Mouse (Mus musculus) left cerebral cortex, adult 2 months (tissue): ENCODE data around the gene Grin2b. TPM values are rescaled to one million over a fixed set of nuclear protein-coding genes. Genes with fewer than 3 reads are reported as not detected.
A peak's percentile ranks its signal among the peaks of the same experiment; 100 is the strongest.

Experiments used
- DNase-seq, 2 experiments: peaks; one replicate each; pipeline ENCODE4 v3.0.0; 2021 to 2022; ENCODE audit warnings: low spot score in 2 of 2, mixed read lengths in 1 of 2; ENCODE audit errors: extremely low spot score in 1 of 2
- H3K27ac ChIP-seq: fragments of 200-600 bp; 2 replicates; pipeline ENCODE4 v1.8.1; 2022
- H3K4me3 ChIP-seq: fragments of 200-600 bp; 2 replicates; pipeline ENCODE4 v1.8.1; 2022
- CTCF ChIP-seq: fragments of 200-600 bp; IDR thresholded peaks from 2 replicates; pipeline ENCODE4 v1.8.1; 2022; ENCODE audit warnings: antibody characterized with exemption, mild to moderate bottlenecking, moderate library complexity
- intact Hi-C: fragments of 180-260 bp; cut with DNase I; formaldehyde crosslinking; loops from one replicate; pipeline ENCODE4 v1.15.1; 2025
- long read RNA-seq, 2 experiments: library from polyadenylated mRNA; stranded (forward); transcript quantifications; one replicate each; pipeline ENCODE4 v2.0.0; 2021; ENCODE audit warnings: borderline mapping rate in 2 of 2
- total RNA-seq, 2 experiments: library from RNA; stranded (reverse); gene quantifications; 2 replicates each; pipeline ENCODE4 v1.2.3; 2021

Gene Grin2b
- total RNA-seq, result 100 to 1,000 TPM; 300 to 306 TPM
- long read RNA-seq, experiment 1, full-length matches to known transcripts, result 1 of 52 reads
- long read RNA-seq, experiment 1, partial matches to known transcripts, result 20 of 52 reads
- long read RNA-seq, experiment 1, other reads (novel, unspliced or antisense), result 31 of 52 reads
- long read RNA-seq, experiment 2, partial matches to known transcripts, result 17 of 31 reads
- long read RNA-seq, experiment 2, other reads (novel, unspliced or antisense), result 14 of 31 reads

- H3K4me3 ChIP-seq, result peak within 1 kb of the TSS; percentile 60
- intact Hi-C loops, result loop anchor here (1.0 to 10.0 kb wide), 8 partner anchors 69 to 756 kb away; no protein-coding TSS in a partner anchor
- TF ChIP-seq CTCF, result peak; percentile 68
- DNase-seq, result peak; percentile 71 to 78
- peak within 1 kb of the TSS; percentile 98 for H3K27ac ChIP-seq
Measured at GRCm38 (mm10) chr6:136173191-136173896, at the start of gene Grin2b. TSS of gene Grin2b (minus strand) at chr6:136173511.

DNA sequence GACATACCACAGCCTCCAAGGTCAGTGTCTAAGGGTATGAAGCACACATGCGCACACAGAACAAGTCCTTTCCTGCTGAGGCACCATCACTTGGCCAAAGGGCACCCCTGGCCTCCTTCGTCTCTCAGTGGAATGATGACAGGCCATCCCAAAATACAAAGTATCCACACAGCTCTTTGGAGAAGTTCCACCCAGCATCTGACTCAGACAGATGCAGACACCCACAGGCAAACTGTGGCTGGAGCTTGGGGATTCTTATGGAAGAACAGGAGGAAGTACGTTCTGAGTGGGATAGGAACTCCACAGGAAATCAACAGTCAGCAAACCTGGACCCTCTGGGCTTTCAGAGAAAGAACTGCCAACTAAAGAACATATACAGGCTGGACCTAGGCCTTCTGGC is 48.6 kb upstream of the Grin2b start:
- Histone ChIP-seq H3K27ac (no peak overlapping the region), H3K4me3 (no peak overlapping the region)
- no peak for DNase-seq
- intact Hi-C loops, result no loop called here
- no peak for TF ChIP-seq CTCF

GRCm38 (mm10) chr6:136210442-136210841 is 37.1 kb upstream of the Grin2b start:
- intact Hi-C loops, result no loop called here
- Histone ChIP-seq H3K27ac (no peak overlapping the region), H3K4me3 (no peak overlapping the region)
- no peak for TF ChIP-seq CTCF
- DNase-seq, result no peak

DNA sequence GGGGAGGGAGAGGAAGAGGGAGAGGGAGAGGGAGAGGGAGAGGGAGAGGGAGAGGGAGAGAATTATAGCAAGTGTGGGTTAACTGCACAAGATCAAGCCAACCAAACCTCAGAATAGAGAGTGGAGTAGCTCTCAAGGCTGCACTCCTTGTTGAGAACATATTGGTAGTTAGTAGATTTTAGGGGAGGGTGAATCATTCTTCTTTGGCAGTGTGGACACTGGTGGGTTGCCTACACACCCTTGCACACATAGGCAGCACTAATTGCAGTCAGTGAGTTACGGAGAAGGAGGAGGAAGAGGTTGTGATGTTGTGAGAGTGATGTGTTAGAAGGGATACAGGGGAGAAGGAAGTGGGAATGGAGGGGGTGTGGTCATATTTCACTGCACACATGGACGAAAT is 26.5 kb upstream of the Grin2b start:
- intact Hi-C loops, result no loop called here
- no peak for TF ChIP-seq CTCF
- no peak overlapping the region for H3K4me3 ChIP-seq
- no peak overlapping the region for H3K27ac ChIP-seq
- no peak for DNase-seq

GRCm38 (mm10) chr6:136194616-136195015 is 21.3 kb upstream of the Grin2b start:
- no peak for TF ChIP-seq CTCF
- Histone ChIP-seq H3K4me3 (no peak overlapping the region), H3K27ac (peak overlapping the region; percentile 69)
- intact Hi-C loops, result no loop called here
- no peak for DNase-seq

DNA sequence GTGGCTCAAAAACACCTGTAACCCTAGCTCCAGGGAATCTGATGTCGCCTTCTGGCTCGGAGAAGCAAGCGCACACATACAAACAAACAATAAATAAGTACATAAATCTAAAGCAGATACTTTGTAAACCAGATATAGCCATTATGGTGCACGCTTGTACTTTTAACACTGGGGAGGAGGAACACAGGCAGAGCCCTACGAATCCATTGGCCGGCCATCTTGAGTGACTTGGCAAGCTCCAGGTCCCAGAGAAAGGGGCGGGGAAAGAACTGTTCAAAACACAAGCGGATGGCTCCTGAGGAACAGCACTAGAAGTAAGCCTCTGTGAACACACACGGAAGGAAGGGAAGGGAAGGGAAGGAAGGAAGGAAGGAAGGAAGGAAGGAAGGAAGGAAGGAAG is 4.8 kb upstream of the Grin2b start:
- Histone ChIP-seq H3K27ac (no peak overlapping the region), H3K4me3 (no peak overlapping the region)
- no peak for DNase-seq
- intact Hi-C loops, result loop anchor here (10.0 kb wide), 1 partner anchor 343 kb away; no protein-coding TSS in a partner anchor
- TF ChIP-seq CTCF, result no peak

GRCm38 (mm10) chr6:136172801-136173190 is 515 bp downstream of the Grin2b start:
- Histone ChIP-seq H3K4me3 (peak overlapping the region; percentile 60), H3K27ac (peak overlapping the region; percentile 98)
- DNase-seq, result no peak
- TF ChIP-seq CTCF, result no peak
- intact Hi-C loops, result loop anchor here (1.0 to 10.0 kb wide), 8 partner anchors 70 to 755 kb away; no protein-coding TSS in a partner anchor

DNA sequence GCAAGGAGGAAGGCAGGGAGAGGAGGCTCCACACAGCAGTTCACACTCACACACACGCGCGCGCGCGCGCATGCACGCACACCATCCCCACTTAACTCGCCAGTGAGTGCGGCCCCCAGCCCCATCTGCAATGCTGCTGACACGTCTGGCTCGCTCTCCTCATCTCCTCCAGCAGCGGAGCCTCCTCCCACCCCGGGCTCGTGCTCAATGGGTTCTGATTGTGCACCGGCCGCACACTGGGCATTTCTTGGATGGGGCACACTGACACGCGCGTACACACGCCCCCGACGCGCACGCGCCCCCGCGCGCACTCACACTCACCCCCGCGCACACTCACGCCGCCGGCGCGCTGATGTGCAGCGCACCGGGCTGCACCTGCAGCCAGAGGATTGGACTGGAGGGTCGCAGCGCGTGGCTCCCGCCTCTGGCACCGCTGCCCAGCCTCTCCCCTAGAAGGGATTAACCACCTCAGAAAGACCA is 1.1 kb downstream of the Grin2b start:
- TF ChIP-seq CTCF, result no peak
- H3K4me3 ChIP-seq, result peak overlapping the region; percentile 60
- intact Hi-C loops, result loop anchor here (2.0 to 10.0 kb wide), 7 partner anchors 70 to 755 kb away; no protein-coding TSS in a partner anchor
- DNase-seq, result peak; percentile 79
- peak overlapping the region; percentile 98 for H3K27ac ChIP-seq

GRCm38 (mm10) chr6:136171343-136171742 is 2.0 kb downstream of the Grin2b start:
- no peak for TF ChIP-seq CTCF
- DNase-seq, result no peak
- Histone ChIP-seq H3K27ac (peak overlapping the region; percentile 98), H3K4me3 (peak overlapping the region; percentile 60)
- intact Hi-C loops, result loop anchor here (5.0 to 10.0 kb wide), 4 partner anchors 71 to 754 kb away; no protein-coding TSS in a partner anchor

DNA sequence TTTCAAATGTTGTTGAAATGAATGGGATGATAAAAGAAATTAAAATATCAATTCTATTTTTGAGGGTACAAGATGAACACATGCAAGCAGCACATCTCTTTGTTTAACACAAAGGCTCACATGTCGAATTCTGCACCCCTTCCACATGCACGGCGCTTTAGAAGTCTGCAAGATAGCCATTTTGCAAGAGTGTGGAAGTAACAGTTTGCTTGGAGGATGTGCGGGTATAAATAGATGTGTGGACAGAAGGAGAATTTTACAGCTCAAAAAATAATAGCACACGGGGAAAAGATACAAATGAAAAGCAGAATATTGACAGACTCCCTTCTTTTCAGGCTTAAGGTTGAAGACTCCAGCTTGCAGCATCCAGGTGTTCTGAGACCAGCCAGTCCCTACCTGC is 2.9 kb downstream of the Grin2b start:
- DNase-seq, result no peak
- TF ChIP-seq CTCF, result no peak
- Histone ChIP-seq H3K27ac (peak overlapping the region; percentile 98), H3K4me3 (peak overlapping the region; percentile 60)
- intact Hi-C loops, result loop anchor here (5.0 to 10.0 kb wide), 4 partner anchors 72 to 753 kb away; no protein-coding TSS in a partner anchor

- Histone ChIP-seq H3K4me3 (peak overlapping the region; percentile 52), H3K27ac (peak overlapping the region; percentile 77)
- intact Hi-C loops, result loop anchor here (5.0 to 10.0 kb wide), 2 partner anchors 123 to 525 kb away; no protein-coding TSS in a partner anchor
- peak; percentile 43 for TF ChIP-seq CTCF
- no peak for DNase-seq
Measured at GRCm38 (mm10) chr6:136167361-136167760, 6.0 kb downstream of the Grin2b start.

DNA sequence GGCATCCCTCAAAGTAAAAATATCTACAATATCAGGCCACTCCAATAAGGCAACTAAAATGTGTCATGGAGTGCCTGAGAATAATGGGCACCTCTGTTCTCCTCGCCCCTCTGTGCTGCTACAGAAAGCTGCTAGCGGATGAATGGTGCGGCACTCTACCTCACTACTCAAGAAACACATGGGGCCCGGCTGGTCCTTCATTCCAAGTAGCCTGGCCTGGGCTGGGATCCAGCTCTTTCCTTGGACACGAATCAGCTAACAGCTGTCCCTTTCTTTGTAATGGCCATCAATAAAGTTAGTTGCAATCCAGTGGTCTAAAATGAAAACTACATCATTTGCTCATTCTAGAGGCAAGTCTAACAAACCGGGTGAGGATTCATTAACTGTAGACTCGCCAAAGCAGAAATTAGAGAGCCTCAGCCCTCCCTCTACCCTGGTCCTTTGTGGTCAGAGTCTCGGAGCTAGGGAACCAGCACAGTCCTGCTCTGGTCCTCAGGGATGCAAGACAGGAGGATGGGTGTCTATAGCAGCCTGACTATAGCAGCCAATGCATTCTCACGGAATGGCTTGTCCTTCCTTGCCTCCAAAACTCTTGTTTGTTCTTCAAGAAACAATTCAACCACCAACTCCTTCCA is 7.8 kb downstream of the Grin2b start:
- TF ChIP-seq CTCF, result no peak
- H3K27ac ChIP-seq, result peak overlapping the region; percentile 1; the same call in 1 of the 2 replicates
- intact Hi-C loops, result loop anchor here (5.0 to 10.0 kb wide), 2 partner anchors 121 to 523 kb away; no protein-coding TSS in a partner anchor
- peak in 1 of 2 experiments; percentile 40 for DNase-seq
- peak overlapping the region; percentile 52 for H3K4me3 ChIP-seq
